Mouse (Mus musculus) frontal cortex, adult (tissue): ENCODE data around the gene Lmbrd2.

ENCODE experiments used
- ATAC-seq: cut with Nextera tagmentation; 2 replicates; pipeline ENCODE4 v1.9.2; 2017; ENCODE audit warnings: mild to moderate bottlenecking, moderate library complexity, mixed read lengths; ENCODE audit not compliant: low TSS enrichment

The Lmbrd2 gene

GRCm38 (mm10) chr15:9140252-9140680 lies at the start of gene Lmbrd2:
TSS of gene Lmbrd2 (plus strand) at chr15:9140550.
- ATAC-seq = peak; percentile 99

- no peak for ATAC-seq
Measured at GRCm38 (mm10) chr15:9090662-9091061, 49.7 kb upstream of the Lmbrd2 start.

GRCm38 (mm10) chr15:9093598-9094365 lies 46.6 kb upstream of the Lmbrd2 start:
- ATAC-seq = no peak

GRCm38 (mm10) chr15:9094366-9094750 lies 46.0 kb upstream of the Lmbrd2 start:
- ATAC-seq = peak; percentile 93

GRCm38 (mm10) chr15:9096865-9097264 lies 43.5 kb upstream of the Lmbrd2 start:
- no peak for ATAC-seq

- peak; percentile 83 for ATAC-seq
Measured at GRCm38 (mm10) chr15:9100446-9101077, 39.8 kb upstream of the Lmbrd2 start.

- no peak for ATAC-seq
Measured at GRCm38 (mm10) chr15:9106303-9107074, 33.9 kb upstream of the Lmbrd2 start.

GRCm38 (mm10) chr15:9110526-9111347 lies 29.6 kb upstream of the Lmbrd2 start:
- ATAC-seq = no peak

- no peak for ATAC-seq
Measured at GRCm38 (mm10) chr15:9111648-9112047, 28.7 kb upstream of the Lmbrd2 start.

- no peak for ATAC-seq
Measured at GRCm38 (mm10) chr15:9113556-9113955, 26.8 kb upstream of the Lmbrd2 start.

- no peak for ATAC-seq
Measured at GRCm38 (mm10) chr15:9114131-9114530, 26.2 kb upstream of the Lmbrd2 start.

- no peak for ATAC-seq
Measured at GRCm38 (mm10) chr15:9114599-9114998, 25.8 kb upstream of the Lmbrd2 start.

- no peak for ATAC-seq
Measured at GRCm38 (mm10) chr15:9118852-9119251, 21.5 kb upstream of the Lmbrd2 start.

GRCm38 (mm10) chr15:9120081-9120480 lies 20.3 kb upstream of the Lmbrd2 start:
- peak; percentile 78 for ATAC-seq

GRCm38 (mm10) chr15:9122989-9123388 lies 17.4 kb upstream of the Lmbrd2 start:
- ATAC-seq = no peak

- ATAC-seq = no peak
Measured at GRCm38 (mm10) chr15:9124856-9125255, 15.5 kb upstream of the Lmbrd2 start.

- no peak for ATAC-seq
Measured at GRCm38 (mm10) chr15:9127051-9127791, 13.1 kb upstream of the Lmbrd2 start.

GRCm38 (mm10) chr15:9130772-9131498 lies 9.4 kb upstream of the Lmbrd2 start:
- peak; percentile 76 for ATAC-seq

GRCm38 (mm10) chr15:9131499-9131888 lies 8.9 kb upstream of the Lmbrd2 start:
- ATAC-seq = no peak
